Mouse (Mus musculus) liver, adult 2 months (tissue): ENCODE measurements around the gene Psmd5.

Source experiments
- CTCF ChIP-seq: fragments of 200-500 bp; IDR thresholded peaks from 2 replicates; pipeline ENCODE4 v1.5.1; 2011; ENCODE audit warnings: low read depth, low read length, control low read depth
- POLR2A ChIP-seq: fragments of 200-500 bp; IDR thresholded peaks from 2 replicates; pipeline ENCODE4 v1.6.1; 2011; ENCODE audit warnings: low read length, control low read depth; ENCODE audit not compliant: insufficient read depth; ENCODE audit errors: extremely low read depth

GRCm38 (mm10) chr2:34903191-34903590 is 28.4 kb upstream of the Psmd5 start:
- TF ChIP-seq POLR2A: no peak
- TF ChIP-seq CTCF: no peak
